22 mouse cellular contexts compared by ENCODE assay signal in the genomic region with DNA sequence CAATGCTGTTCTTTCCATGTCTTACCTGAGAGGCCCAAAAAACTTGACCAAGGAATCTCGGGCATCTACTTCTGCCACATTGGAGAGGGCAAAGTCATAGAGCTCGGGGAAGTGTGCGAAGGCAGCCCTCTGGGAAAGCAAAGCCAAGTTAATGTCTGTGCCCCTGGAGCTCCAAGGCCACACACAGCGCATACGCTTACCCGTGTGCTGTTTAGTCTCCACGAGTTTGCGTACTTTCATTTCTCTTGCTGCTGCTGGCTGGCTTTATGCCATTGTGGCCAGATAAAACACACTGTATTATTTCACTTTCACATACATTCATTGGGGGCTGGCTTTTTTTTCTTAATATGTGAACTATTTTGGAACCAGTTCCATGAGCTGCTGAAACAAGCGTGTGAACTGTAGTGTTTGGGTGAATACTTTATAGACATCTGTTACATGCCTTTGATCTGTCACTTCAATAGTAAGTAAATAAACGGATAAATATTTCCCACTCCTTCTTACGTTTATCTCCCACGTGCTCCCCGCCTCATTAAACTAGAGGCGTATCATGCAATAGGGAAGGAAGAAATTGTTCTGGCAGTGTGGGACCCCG.
"Had no signal": no experiment of that assay in that cellular context is flagged by ENCODE, and none has a peak within 500 bp of the region (broad histone marks: within the 10 kb centered on the region; RNA-seq: fewer than 3 reads in every experiment).

No protein-coding gene starts in this region.

- H3K27ac ChIP-seq: intestine, embryonic 15.5 days; kidney, embryonic 15.5 days; left cerebral cortex, adult 2 months; liver, embryonic 13.5 days; midbrain, embryonic 10.5 days; midbrain, embryonic 13.5 days; stomach, postnatal 0 days had no signal

- H3K4me1 ChIP-seq: intestine, embryonic 15.5 days; kidney, embryonic 15.5 days; liver, embryonic 13.5 days; megakaryocyte, embryonic 14.5 days; midbrain, embryonic 10.5 days; midbrain, embryonic 13.5 days had no signal

- H3K9ac ChIP-seq: intestine, embryonic 15.5 days; kidney, embryonic 15.5 days; liver, embryonic 13.5 days; midbrain, embryonic 13.5 days had no signal

- H3K4me3 ChIP-seq: intestine, embryonic 15.5 days; kidney, embryonic 15.5 days; left cerebral cortex, adult 2 months; liver, embryonic 13.5 days; megakaryocyte, embryonic 14.5 days; midbrain, embryonic 10.5 days; midbrain, embryonic 13.5 days; myocyte had no signal

- DNase-seq: kidney, adult 11 months; kidney, adult 8-10 months; kidney, postnatal 10 days; kidney, postnatal 36 days; layer of hippocampus, postnatal 36 days; liver, embryonic 13.5 days; lung, adult 2 months; retina, postnatal 1 day; right cerebral cortex, postnatal 25 days; spleen, adult 18-20 months; thymus, adult 2 months; thymus, postnatal 14 days; thymus, postnatal 4 days had no signal

- ATAC-seq: intestine, embryonic 15.5 days; midbrain, embryonic 13.5 days; midbrain, embryonic 16.5 days had no signal

- H3K27me3 ChIP-seq: intestine, embryonic 15.5 days; kidney, embryonic 15.5 days; liver, embryonic 13.5 days; megakaryocyte, embryonic 14.5 days; midbrain, embryonic 13.5 days had no signal

- H3K4me2 ChIP-seq: intestine, embryonic 15.5 days; kidney, embryonic 15.5 days; liver, embryonic 13.5 days; midbrain, embryonic 13.5 days had no signal

- H3K9me3 ChIP-seq: intestine, embryonic 15.5 days; kidney, embryonic 15.5 days; liver, embryonic 13.5 days; megakaryocyte, embryonic 14.5 days; midbrain, embryonic 10.5 days; midbrain, embryonic 13.5 days had no signal
